Mouse (Mus musculus): ENCODE data around the gene Atg9b. TPM values are rescaled to one million over a fixed set of nuclear protein-coding genes. Genes with fewer than 3 reads are reported as not detected.

Gene Atg9b
- polyA plus RNA-seq, 1 experiment from 2014 or later: 0.12 TPM

DNA sequence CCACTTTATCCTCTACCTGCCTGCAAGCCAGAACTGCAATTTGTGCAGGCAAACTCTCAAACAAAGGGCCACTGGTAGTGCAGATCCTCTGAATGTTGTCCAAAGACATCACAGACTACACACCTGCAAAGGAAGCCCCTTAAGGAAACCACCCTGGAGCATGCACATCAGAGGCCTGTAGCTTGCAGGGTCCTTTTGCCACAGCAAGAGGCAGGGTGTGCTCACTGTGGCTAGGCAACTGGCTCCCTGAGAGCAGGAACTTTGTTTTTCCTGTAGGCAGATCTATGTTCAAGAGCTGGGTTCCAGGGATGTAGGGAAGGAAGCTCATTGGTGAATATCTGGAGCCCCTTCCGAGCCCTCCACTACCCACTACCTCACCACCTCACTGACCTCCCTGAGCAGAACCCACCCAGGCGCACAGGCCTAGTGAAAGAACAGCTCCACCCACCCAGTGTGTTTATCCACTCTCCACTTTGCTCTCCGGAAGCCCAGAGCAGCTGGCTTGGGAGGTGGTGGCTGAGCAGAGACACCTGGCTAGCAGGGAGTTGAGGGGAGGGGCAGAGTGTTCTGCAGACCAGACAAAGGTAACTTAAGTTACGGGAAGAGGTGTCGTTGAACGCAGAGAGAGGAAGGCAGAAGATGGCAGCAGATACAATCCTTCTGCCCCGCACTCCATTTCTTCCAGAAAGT, 44.6 kb downstream of the Atg9b start:
- H3K4me3 ChIP-seq (ENCODE audit: low read depth, low read length): no peak overlapping the region
- WGBS: 61% methylated on average over 7 of the region's 7 CpGs
- no peak overlapping the region for H3K27ac ChIP-seq (ENCODE audit: low read depth, low read length)
- peaks cover 12% of the 10 kb centered on the region; the same call in 1 of the 2 replicates for H3K27me3 ChIP-seq (ENCODE audit: control insufficient read depth, insufficient read depth, low read length)
- no peak for ATAC-seq (ENCODE audit: low FRiP score)
- H3K4me1 ChIP-seq (replicated peaks; ENCODE audit: control insufficient read depth, insufficient read depth, low read length): peaks cover 29% of the 10 kb centered on the region
- no peaks in the 10 kb centered on the region for H3K9me3 ChIP-seq (ENCODE audit: control insufficient read depth, low read length)
- H3K36me3 ChIP-seq (ENCODE audit: control insufficient read depth, insufficient read depth, low read length): no peaks in the 10 kb centered on the region
- no peak for DNase-seq (ENCODE audit: low spot score)
- H3K4me2 ChIP-seq (replicated peaks; ENCODE audit: low read depth, low read length): peak overlapping the region; percentile 99
- no peak overlapping the region for H3K9ac ChIP-seq (ENCODE audit: low read depth, low read length)

DNA sequence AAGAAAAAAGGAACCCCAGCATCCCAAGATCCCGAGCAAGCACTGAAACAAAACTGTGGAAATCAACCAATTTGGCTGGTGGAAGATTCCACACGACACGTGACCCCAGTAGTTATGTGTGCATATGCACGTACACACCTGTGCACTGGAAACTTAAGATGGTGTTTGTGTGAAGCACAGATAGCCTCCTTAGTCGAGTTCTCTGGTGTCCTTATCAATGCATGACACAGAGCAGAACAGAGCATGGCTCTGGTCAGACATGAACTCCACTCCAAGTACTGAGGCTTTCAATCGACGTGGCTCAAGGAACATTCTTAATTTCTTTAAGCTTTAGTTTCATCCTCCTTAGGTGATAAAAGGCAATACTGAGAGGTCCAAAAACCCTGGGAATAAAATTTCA, 45.6 kb downstream of the Atg9b start:
- peaks cover 27% of the 10 kb centered on the region for H3K4me1 ChIP-seq (replicated peaks; ENCODE audit: control insufficient read depth, insufficient read depth, low read length)
- peaks cover 12% of the 10 kb centered on the region; the same call in 1 of the 2 replicates for H3K27me3 ChIP-seq (ENCODE audit: control insufficient read depth, insufficient read depth, low read length)
- no peak overlapping the region for H3K4me3 ChIP-seq (ENCODE audit: low read depth, low read length)
- H3K36me3 ChIP-seq (ENCODE audit: control insufficient read depth, insufficient read depth, low read length): no peaks in the 10 kb centered on the region
- H3K9me3 ChIP-seq (ENCODE audit: control insufficient read depth, low read length): no peaks in the 10 kb centered on the region
- H3K9ac ChIP-seq (ENCODE audit: low read depth, low read length): no peak overlapping the region
- ATAC-seq (ENCODE audit: low FRiP score) (no peak), DNase-seq (ENCODE audit: low spot score) (no peak)
- no peak overlapping the region for H3K4me2 ChIP-seq (replicated peaks; ENCODE audit: low read depth, low read length)
- no peak overlapping the region for H3K27ac ChIP-seq (ENCODE audit: low read depth, low read length)
- 92% methylated on average over 7 of the region's 7 CpGs for WGBS

DNA sequence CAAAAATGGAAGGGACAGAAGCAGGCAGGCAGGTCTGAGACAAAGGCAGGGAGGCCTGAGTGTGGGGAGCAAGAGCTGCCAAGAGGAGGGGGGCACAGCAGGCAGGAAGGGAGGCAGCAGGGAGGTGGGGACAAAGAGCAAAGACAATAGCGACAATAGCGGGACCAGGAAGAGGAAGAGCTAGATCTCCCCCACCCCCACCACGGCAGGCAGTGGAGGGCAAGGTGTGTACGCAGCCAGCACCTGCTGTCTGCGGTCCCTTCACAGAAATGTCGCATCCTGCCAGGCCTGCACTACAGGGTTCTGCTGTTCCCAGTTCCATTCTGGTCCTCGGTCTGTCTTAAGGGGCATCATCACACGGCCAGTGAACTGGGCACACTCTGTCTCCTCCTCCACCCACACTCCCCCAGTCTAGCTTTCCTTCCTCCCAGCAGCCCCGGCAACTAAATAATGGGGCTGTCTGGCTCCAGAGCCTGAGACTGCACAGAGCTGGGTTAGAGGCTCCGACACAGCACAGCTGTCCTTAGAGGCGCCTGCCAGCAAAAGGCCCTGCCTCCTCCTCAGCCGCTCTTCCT, 47.4 kb downstream of the Atg9b start:
- Histone ChIP-seq H3K27me3 (ENCODE audit: control insufficient read depth, insufficient read depth, low read length) (0 out of 2 replicates have a peak, but pooled peaks cover 9% of the 10 kb centered on the region), H3K9ac (ENCODE audit: low read depth, low read length) (peak overlapping the region; percentile 69), H3K4me2 (replicated peaks; ENCODE audit: low read depth, low read length) (peak overlapping the region; percentile 20), H3K27ac (ENCODE audit: low read depth, low read length) (peak overlapping the region; percentile 100), H3K36me3 (ENCODE audit: control insufficient read depth, insufficient read depth, low read length) (no peaks in the 10 kb centered on the region), H3K4me1 (replicated peaks; ENCODE audit: control insufficient read depth, insufficient read depth, low read length) (peaks cover 26% of the 10 kb centered on the region), H3K4me3 (ENCODE audit: low read depth, low read length) (0 out of 2 replicates have a peak overlapping the region, but pooled peaks have one; percentile 12), H3K9me3 (ENCODE audit: control insufficient read depth, low read length) (no peaks in the 10 kb centered on the region)
- peak; percentile 51 for DNase-seq (ENCODE audit: low spot score)
- peak; percentile 57 for ATAC-seq (ENCODE audit: low FRiP score)
- 13% methylated on average over 12 of the region's 12 CpGs for WGBS

DNA sequence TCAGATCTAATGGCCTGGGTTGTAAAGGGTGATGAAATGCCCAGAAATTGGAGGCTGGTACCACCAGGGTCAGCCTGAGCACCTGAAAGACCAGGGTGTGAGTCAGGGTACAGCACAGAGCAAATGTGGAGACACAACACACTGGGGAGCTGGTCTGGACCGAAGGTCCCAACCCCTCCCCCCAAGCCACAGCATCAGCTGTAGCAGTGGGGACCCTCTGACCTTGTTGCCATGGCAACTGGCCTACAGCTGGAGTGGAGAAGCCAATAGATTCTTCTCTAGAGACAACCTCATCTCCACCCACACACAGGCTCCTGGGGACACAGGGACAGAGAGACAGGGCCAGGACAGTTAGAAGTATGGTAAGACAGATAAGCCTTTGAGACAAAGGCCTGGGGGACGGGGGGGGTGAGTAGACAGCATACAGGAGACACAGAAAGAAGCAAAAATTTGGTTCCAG, 47.9 kb downstream of the Atg9b start:
- peaks cover 26% of the 10 kb centered on the region for H3K4me1 ChIP-seq (replicated peaks; ENCODE audit: control insufficient read depth, insufficient read depth, low read length)
- 3% methylated on average over 2 of the region's 2 CpGs for WGBS
- H3K27me3 ChIP-seq (ENCODE audit: control insufficient read depth, insufficient read depth, low read length): 0 out of 2 replicates have a peak, but pooled peaks cover 5% of the 10 kb centered on the region
- ATAC-seq (ENCODE audit: low FRiP score): peak; percentile 84
- peak overlapping the region; percentile 26 for H3K4me2 ChIP-seq (replicated peaks; ENCODE audit: low read depth, low read length)
- 0 out of 2 replicates have a peak overlapping the region, but pooled peaks have one; percentile 12 for H3K4me3 ChIP-seq (ENCODE audit: low read depth, low read length)
- peak; percentile 92 for DNase-seq (ENCODE audit: low spot score)
- no peaks in the 10 kb centered on the region for H3K36me3 ChIP-seq (ENCODE audit: control insufficient read depth, insufficient read depth, low read length)
- peak overlapping the region; percentile 100 for H3K27ac ChIP-seq (ENCODE audit: low read depth, low read length)
- peak overlapping the region; percentile 69 for H3K9ac ChIP-seq (ENCODE audit: low read depth, low read length)
- no peaks in the 10 kb centered on the region for H3K9me3 ChIP-seq (ENCODE audit: control insufficient read depth, low read length)

DNA sequence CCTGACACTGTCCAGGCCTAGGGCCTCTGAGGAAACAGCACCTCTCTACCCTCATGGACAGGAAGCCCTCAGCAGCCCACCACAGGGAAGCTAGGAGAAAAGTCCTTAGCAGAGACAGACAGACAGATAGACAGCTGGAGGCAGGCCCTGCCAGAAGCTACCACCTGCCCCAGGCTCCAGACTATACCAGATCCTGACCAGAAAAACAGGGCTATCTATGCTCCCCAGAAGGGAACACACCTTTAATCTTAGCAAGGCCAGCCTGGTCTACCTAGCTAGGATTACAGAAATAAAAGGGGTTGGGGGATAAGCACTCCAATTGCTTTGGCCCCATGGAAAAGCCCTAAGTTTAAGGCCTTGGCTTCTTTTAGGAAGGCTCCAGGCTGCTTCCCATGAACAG, 48.6 kb downstream of the Atg9b start:
- Histone ChIP-seq H3K36me3 (ENCODE audit: control insufficient read depth, insufficient read depth, low read length) (no peaks in the 10 kb centered on the region), H3K4me3 (ENCODE audit: low read depth, low read length) (no peak overlapping the region), H3K4me2 (replicated peaks; ENCODE audit: low read depth, low read length) (no peak overlapping the region; the same call in 1 of the 2 replicates), H3K4me1 (replicated peaks; ENCODE audit: control insufficient read depth, insufficient read depth, low read length) (peaks cover 23% of the 10 kb centered on the region), H3K9ac (ENCODE audit: low read depth, low read length) (peak overlapping the region; percentile 29; the same call in 1 of the 2 replicates), H3K27me3 (ENCODE audit: control insufficient read depth, insufficient read depth, low read length) (no peaks in the 10 kb centered on the region), H3K27ac (ENCODE audit: low read depth, low read length) (peak overlapping the region; percentile 100), H3K9me3 (ENCODE audit: control insufficient read depth, low read length) (no peaks in the 10 kb centered on the region)
- ATAC-seq (ENCODE audit: low FRiP score): no peak
- DNase-seq (ENCODE audit: low spot score): no peak

GRCm38 (mm10) chr5:24342966-24343365, 49.0 kb downstream of the Atg9b start:
- 49% methylated on average over 8 of the region's 8 CpGs for WGBS
- DNase-seq (ENCODE audit: low spot score): no peak
- Histone ChIP-seq H3K36me3 (ENCODE audit: control insufficient read depth, insufficient read depth, low read length) (no peaks in the 10 kb centered on the region), H3K4me1 (replicated peaks; ENCODE audit: control insufficient read depth, insufficient read depth, low read length) (peaks cover 23% of the 10 kb centered on the region), H3K9ac (ENCODE audit: low read depth, low read length) (0 out of 2 replicates have a peak overlapping the region, but pooled peaks have one; percentile 16), H3K27ac (ENCODE audit: low read depth, low read length) (peak overlapping the region; percentile 100), H3K4me3 (ENCODE audit: low read depth, low read length) (no peak overlapping the region), H3K27me3 (ENCODE audit: control insufficient read depth, insufficient read depth, low read length) (no peaks in the 10 kb centered on the region), H3K4me2 (replicated peaks; ENCODE audit: low read depth, low read length) (no peak overlapping the region), H3K9me3 (ENCODE audit: control insufficient read depth, low read length) (no peaks in the 10 kb centered on the region)
- no peak for ATAC-seq (ENCODE audit: low FRiP score)

DNA sequence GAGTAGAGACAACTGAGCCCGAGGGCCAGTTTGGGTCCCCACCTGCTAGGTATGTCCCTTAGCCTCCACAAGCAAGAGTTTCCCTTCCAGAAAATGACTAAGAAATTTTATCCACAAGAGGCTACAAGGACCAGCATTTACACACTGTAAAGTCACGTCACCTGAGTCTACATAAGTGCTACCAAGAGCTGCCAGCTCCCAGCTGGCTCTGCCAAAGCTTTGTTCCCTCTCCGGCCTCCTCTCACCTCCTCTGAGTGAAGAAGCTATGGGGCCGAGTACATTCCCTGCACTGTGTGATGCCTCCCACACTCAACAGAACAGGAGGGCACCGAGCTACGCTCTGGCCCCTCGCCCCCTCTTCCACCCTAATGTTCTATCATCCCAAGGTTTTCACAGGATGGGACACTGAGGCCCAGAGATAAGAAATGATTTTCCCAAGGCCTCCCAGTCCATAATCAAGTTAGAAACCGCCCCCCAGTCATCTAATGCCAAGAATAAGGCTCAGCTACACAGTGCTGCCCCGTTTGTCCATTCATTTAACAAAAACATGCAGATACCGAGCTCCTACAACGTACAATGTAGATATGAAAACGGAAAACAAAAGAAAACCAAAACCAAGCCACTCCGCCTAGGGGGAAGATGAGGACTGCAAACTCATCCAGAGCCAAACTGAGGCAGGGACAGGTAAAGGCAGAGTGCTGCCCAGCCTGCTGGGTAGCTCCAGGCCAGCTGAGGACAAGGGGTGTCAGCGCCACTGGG, 49.6 kb downstream of the Atg9b start:
- DNase-seq (ENCODE audit: low spot score) (no peak), ATAC-seq (ENCODE audit: low FRiP score) (no peak)
- Histone ChIP-seq H3K27ac (ENCODE audit: low read depth, low read length) (peak overlapping the region; percentile 100), H3K9me3 (ENCODE audit: control insufficient read depth, low read length) (no peaks in the 10 kb centered on the region), H3K4me1 (replicated peaks; ENCODE audit: control insufficient read depth, insufficient read depth, low read length) (peaks cover 24% of the 10 kb centered on the region), H3K36me3 (ENCODE audit: control insufficient read depth, insufficient read depth, low read length) (no peaks in the 10 kb centered on the region), H3K4me3 (ENCODE audit: low read depth, low read length) (no peak overlapping the region), H3K4me2 (replicated peaks; ENCODE audit: low read depth, low read length) (no peak overlapping the region), H3K27me3 (ENCODE audit: control insufficient read depth, insufficient read depth, low read length) (no peaks in the 10 kb centered on the region), H3K9ac (ENCODE audit: low read depth, low read length) (peak overlapping the region; percentile 15; the same call in 1 of the 2 replicates)
- WGBS: 78% methylated on average over 14 of the region's 14 CpGs

- H3K36me3 ChIP-seq (ENCODE audit: control insufficient read depth, insufficient read depth, low read length): no peaks in the 10 kb centered on the region
- no peak overlapping the region for H3K4me2 ChIP-seq (replicated peaks; ENCODE audit: low read depth, low read length)
- H3K4me1 ChIP-seq (replicated peaks; ENCODE audit: control insufficient read depth, insufficient read depth, low read length): peaks cover 14% of the 10 kb centered on the region
- no peak overlapping the region for H3K4me3 ChIP-seq (ENCODE audit: low read depth, low read length)
- ATAC-seq (ENCODE audit: low FRiP score) (no peak), DNase-seq (ENCODE audit: low spot score) (no peak)
- H3K27ac ChIP-seq (ENCODE audit: low read depth, low read length): no peak overlapping the region
- 81% methylated on average over 2 of the region's 2 CpGs for WGBS
- H3K9me3 ChIP-seq (ENCODE audit: control insufficient read depth, low read length): no peaks in the 10 kb centered on the region
- H3K9ac ChIP-seq (ENCODE audit: low read depth, low read length): no peak overlapping the region
- no peaks in the 10 kb centered on the region for H3K27me3 ChIP-seq (ENCODE audit: control insufficient read depth, insufficient read depth, low read length)
Observed at GRCm38 (mm10) chr5:24337821-24338220, 54.1 kb downstream of the Atg9b start.
